Mouse (Mus musculus): Measurements from ENCODE around the gene Focad. TPM values are rescaled to one million over a fixed set of nuclear protein-coding genes. Genes with fewer than 3 reads are reported as not detected.

The Focad gene
- polyA plus RNA-seq, 1 experiment, result 16.1 TPM

DNA sequence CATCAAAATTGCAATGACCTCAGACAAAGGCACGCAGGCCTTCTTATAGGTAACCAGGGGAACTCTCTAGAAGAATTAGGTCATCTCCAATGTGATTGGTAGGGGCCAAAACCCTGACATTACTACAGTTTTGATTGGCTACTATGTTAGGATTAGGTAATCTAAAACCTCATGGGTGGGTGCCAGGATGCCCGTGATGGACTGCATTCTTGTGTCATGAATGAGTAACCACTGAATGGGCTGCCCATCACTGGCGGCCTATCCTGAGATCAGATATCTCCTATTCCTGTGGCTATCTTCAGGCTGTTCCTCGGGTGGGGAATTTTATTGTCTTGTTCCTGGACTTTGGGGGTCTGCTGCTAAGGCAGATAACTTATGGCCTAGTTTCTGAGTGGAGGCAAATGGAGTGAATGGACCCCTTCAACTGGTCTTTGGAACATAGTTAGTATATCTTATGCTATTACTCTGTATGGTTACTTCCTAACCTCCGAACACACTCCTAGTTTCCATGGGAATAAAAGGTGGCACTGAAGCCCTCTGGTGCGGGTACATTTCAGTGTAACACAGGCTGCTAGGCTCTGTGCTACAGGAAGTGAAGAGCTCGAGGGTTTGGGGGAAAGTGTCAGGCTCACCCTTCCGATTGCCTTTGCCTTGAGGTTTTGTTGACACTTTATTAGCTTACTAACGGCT is 306.0 kb downstream of the Focad start:
- no peak for TF ChIP-seq CTCF (IDR thresholded peaks at IDR 0.05; ENCODE audit: borderline replicate concordance, insufficient read depth, low read length)
- no peak for TF ChIP-seq POLR2A (IDR thresholded peaks at IDR 0.05; ENCODE audit: low read depth, low read length)
- no peak overlapping the region for H3K4me3 ChIP-seq (ENCODE audit: insufficient read depth, low read length)

DNA sequence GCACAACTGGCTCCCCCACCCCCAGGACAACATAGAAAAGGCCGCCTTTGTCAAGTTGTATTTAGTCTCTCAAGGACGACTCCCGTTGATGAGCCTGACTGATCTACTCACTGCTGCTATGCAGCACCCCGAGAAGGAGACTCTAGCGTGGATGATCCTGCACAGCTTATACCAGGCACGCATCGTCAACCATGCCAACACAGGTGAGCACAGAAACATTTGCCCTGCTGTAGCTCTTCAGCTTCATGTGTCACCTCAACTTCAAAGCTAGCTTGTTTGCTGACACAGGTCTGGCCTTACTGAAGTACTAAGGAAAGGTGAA is 306.5 kb downstream of the Focad start:
- Histone ChIP-seq H3K27ac (ENCODE audit: insufficient read depth, low read length) (no peak overlapping the region), H3K4me1 (ENCODE audit: control insufficient read depth, insufficient read depth, low read length) (peaks cover 5% of the 10 kb centered on the region; the same call in 1 of the 2 replicates), H3K4me3 (ENCODE audit: insufficient read depth, low read length) (no peak overlapping the region)
- TF ChIP-seq CTCF (IDR thresholded peaks at IDR 0.05; ENCODE audit: borderline replicate concordance, insufficient read depth, low read length), result no peak
- no peak for TF ChIP-seq POLR2A (IDR thresholded peaks at IDR 0.05; ENCODE audit: low read depth, low read length)

More for the DNA sequence above, 306.0 kb downstream of the Focad start:
- Histone ChIP-seq H3K27ac (ENCODE audit: insufficient read depth, low read length) (no peak overlapping the region), H3K4me1 (ENCODE audit: control insufficient read depth, insufficient read depth, low read length) (peaks cover 5% of the 10 kb centered on the region; the same call in 1 of the 2 replicates)

DNA sequence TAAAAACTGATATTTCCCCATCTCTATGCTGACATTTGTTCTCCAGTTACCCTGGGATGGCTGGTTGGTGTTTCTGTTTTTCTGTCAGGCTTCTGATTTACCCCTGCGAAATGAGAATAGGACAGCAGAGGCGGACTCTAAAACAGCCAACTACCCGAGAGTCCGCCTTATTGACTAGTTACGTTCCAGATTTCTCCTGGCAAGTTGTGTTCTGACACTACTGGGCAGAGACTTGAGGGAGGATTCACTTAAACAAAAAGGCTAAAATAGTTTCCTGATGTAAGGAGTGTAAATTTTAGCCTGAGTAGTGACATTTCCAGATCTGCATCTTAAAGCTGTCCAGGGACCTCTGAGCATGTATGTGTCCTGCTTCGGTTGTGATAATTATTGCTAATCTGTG is 308.5 kb downstream of the Focad start:
- H3K27ac ChIP-seq (ENCODE audit: insufficient read depth, low read length), result no peak overlapping the region
- no peak overlapping the region for H3K4me3 ChIP-seq (ENCODE audit: insufficient read depth, low read length)
- no peaks in the 10 kb centered on the region for H3K4me1 ChIP-seq (ENCODE audit: control insufficient read depth, insufficient read depth, low read length)
- no peak for TF ChIP-seq CTCF (IDR thresholded peaks at IDR 0.05; ENCODE audit: borderline replicate concordance, insufficient read depth, low read length)

DNA sequence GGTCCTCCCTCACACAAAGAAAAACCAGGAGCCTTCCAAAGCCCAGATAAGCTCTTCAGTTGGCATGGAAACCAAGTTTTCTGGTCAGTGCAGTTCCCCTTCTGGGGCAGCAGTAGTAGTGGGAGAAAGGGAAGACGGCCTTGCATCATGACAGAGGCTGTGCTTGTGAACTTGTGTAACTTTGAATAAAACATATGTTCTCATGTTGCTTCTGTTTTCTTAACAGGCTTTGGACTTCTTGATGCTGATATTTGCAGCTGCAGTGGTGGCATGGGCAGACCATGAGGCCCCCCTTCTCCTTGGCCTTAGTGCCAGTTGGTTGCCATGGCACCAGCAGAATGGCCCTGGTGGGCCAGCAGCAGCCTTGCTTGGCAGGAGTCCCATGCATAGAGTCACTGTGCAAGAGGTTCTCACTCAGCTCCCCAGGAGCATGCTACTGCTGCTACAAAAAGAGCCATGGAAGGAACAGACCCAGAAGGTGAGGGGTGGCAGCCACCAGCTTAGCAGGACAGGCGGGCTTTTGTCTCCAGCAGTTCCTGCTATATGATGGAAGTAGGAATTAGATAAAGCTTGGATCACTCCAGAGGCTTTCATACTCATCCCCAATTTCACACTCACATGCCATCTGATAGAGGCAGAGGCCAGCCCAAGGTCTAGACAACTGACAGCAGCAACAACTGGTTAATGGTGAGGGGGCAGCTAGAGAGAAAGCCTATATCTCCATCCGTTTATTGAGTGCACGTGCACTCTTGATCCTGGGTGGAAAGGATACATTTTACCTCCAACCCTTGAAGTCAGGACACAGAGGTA is 312.7 kb downstream of the Focad start:
- Histone ChIP-seq H3K27ac (ENCODE audit: insufficient read depth, low read length) (no peak overlapping the region), H3K4me1 (ENCODE audit: control insufficient read depth, insufficient read depth, low read length) (peaks cover 4% of the 10 kb centered on the region), H3K4me3 (ENCODE audit: insufficient read depth, low read length) (no peak overlapping the region)
- TF ChIP-seq POLR2A (IDR thresholded peaks at IDR 0.05; ENCODE audit: low read depth, low read length) (no peak), CTCF (IDR thresholded peaks at IDR 0.05; ENCODE audit: borderline replicate concordance, insufficient read depth, low read length) (no peak)

DNA sequence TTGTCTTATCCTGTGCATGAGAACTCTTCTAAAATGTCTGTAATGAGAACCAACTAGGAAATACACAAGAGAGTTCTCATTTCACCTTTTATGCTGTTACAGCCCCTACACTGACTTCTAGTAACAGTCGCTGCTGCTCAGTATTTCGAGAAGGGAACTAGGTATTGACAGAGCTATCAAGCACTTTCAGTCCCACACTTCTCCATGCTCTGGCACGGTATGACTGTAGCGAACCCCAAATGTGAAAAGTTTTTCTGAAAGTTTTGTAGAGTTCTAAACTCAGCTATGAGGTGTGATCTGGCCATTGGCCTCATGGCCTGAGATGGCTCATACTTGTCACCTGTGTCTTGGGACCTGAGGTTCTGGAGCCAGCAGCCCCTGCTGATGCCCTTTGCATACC is 314.9 kb downstream of the Focad start:
- peaks cover 9% of the 10 kb centered on the region for H3K4me1 ChIP-seq (ENCODE audit: control insufficient read depth, insufficient read depth, low read length)
- no peak overlapping the region for H3K27ac ChIP-seq (ENCODE audit: insufficient read depth, low read length)
- H3K4me3 ChIP-seq (ENCODE audit: insufficient read depth, low read length), result no peak overlapping the region
- TF ChIP-seq POLR2A (IDR thresholded peaks at IDR 0.05; ENCODE audit: low read depth, low read length), result no peak
- TF ChIP-seq CTCF (IDR thresholded peaks at IDR 0.05; ENCODE audit: borderline replicate concordance, insufficient read depth, low read length), result no peak

DNA sequence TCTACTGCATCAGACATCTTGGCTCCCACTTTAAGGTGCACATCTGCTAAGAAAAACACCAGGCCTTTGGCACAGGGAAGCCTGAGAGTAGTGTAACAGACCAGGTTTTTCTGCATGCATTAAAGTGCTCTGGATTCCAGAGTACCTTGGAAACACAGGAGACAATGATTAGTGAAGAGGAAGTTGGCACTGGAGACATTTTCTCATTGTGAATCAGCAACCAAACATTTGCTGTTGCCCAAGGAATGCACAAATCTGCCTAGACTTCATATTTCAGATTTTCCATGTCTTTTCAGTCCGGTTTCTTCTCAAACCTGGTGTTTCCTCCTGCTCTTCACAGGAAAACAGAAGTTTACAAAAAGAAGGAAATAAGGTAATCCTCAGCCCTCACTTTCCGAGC is 317.9 kb downstream of the Focad start:
- Histone ChIP-seq H3K27ac (ENCODE audit: insufficient read depth, low read length) (peak overlapping the region; percentile 97), H3K4me1 (ENCODE audit: control insufficient read depth, insufficient read depth, low read length) (peaks cover 14% of the 10 kb centered on the region), H3K4me3 (ENCODE audit: insufficient read depth, low read length) (no peak overlapping the region)
- TF ChIP-seq CTCF (IDR thresholded peaks at IDR 0.05; ENCODE audit: borderline replicate concordance, insufficient read depth, low read length) (no peak), POLR2A (IDR thresholded peaks at IDR 0.05; ENCODE audit: low read depth, low read length) (no peak)

DNA sequence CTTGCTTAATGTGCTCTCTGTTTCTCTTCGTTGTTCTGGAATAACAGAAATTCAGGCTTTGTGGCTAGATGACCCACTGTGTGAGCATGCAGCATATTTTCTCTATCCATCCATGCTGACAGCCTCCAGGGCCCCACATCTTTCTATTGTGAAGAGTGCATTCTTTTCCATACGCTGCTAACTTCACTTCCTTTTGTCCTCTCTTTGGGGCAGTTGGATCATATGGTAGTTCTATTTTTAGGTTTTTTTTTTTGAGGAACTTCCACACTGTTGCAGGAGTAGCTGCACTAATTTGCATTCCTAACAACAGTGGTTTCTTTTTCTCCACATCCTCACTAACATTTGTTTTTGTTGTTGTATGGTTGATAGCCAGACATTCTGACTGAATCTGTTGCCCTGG is 320.6 kb downstream of the Focad start:
- TF ChIP-seq POLR2A (IDR thresholded peaks at IDR 0.05; ENCODE audit: low read depth, low read length), result no peak
- TF ChIP-seq CTCF (IDR thresholded peaks at IDR 0.05; ENCODE audit: borderline replicate concordance, insufficient read depth, low read length), result no peak
- no peak overlapping the region for H3K4me3 ChIP-seq (ENCODE audit: insufficient read depth, low read length)
- peak overlapping the region; percentile 78 for H3K27ac ChIP-seq (ENCODE audit: insufficient read depth, low read length)
- H3K4me1 ChIP-seq (ENCODE audit: control insufficient read depth, insufficient read depth, low read length), result peaks cover 14% of the 10 kb centered on the region

DNA sequence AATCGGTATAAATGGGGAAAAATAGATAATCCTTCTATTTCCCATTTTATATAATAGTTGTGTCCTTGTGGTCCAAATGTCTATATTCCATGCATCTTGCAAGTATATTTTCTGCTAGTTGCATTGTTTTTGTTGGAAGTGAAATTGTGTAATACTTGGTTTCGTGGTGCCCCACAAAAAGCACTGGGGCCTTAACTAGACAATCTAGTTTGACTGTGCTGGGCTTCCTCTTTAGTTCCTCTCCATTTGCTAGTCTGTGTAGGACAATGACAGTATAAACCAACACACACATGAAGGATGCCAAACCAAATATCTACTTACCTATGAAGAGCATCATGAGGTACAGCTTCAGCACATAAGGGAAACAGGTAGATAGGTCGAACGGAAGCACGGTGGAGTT is 324.9 kb downstream of the Focad start:
- no peak for TF ChIP-seq CTCF (IDR thresholded peaks at IDR 0.05; ENCODE audit: borderline replicate concordance, insufficient read depth, low read length)
- TF ChIP-seq POLR2A (IDR thresholded peaks at IDR 0.05; ENCODE audit: low read depth, low read length), result no peak

DNA sequence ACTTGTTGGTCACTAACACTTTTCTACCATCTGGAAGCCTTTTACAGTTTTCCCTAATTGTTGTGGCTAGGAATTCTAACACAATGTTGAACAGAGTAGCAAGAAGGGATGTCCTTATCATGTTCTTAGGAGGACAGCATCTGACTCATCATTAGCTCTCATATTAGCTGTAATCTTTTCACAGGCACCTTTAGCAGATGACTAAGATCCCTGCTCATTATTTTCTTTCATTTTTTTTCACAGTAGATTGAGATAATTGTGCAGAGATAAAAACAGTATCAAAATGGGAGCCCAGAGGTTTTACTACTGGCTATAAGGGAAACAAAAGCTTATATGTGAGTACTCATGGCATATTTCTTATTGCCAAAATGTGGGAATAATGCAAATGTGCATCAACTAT is 330.1 kb downstream of the Focad start:
- H3K4me1 ChIP-seq (ENCODE audit: control insufficient read depth, insufficient read depth, low read length), result no peaks in the 10 kb centered on the region; the same call in 1 of the 2 replicates
- H3K4me3 ChIP-seq (ENCODE audit: insufficient read depth, low read length), result no peak overlapping the region
- no peak for TF ChIP-seq POLR2A (IDR thresholded peaks at IDR 0.05; ENCODE audit: low read depth, low read length)
- no peak for TF ChIP-seq CTCF (IDR thresholded peaks at IDR 0.05; ENCODE audit: borderline replicate concordance, insufficient read depth, low read length)
- H3K27ac ChIP-seq (ENCODE audit: insufficient read depth, low read length), result no peak overlapping the region

More for the DNA sequence above, 324.9 kb downstream of the Focad start:
- no peak overlapping the region for H3K4me3 ChIP-seq (ENCODE audit: insufficient read depth, low read length)
- H3K27ac ChIP-seq (ENCODE audit: insufficient read depth, low read length), result no peak overlapping the region
- H3K4me1 ChIP-seq (ENCODE audit: control insufficient read depth, insufficient read depth, low read length), result peaks cover 5% of the 10 kb centered on the region; the same call in 1 of the 2 replicates

DNA sequence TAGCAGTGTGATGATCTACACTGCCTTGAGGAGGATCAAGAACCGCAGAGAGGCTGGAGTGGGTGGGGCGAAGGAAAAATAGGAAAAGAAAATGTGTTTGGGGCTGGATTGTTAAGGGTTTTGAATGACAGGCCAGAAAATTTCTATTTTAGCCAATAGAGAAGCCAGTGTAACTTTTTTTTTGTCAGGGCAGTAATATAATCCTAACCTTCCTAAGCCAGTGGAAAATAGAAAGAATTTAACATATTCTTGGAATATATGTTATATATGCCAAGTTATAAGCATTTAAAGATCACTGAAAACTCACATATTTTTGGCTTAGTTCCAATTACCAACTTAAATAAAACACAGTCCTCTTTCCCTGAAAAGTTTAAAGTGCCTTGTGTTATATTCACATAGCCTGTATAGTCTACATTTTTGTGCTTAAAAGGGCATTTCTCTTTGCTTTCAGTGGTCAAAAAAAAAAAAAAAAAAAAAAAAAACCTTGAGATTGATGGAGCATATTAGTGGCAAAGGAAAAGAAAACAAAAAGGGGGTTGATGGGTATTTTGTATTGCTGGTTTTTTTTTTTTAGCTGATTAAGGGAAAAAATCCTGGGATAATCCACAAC is 333.3 kb downstream of the Focad start:
- TF ChIP-seq CTCF (IDR thresholded peaks at IDR 0.05; ENCODE audit: borderline replicate concordance, insufficient read depth, low read length) (no peak), POLR2A (IDR thresholded peaks at IDR 0.05; ENCODE audit: low read depth, low read length) (no peak)
- no peaks in the 10 kb centered on the region; the same call in 1 of the 2 replicates for H3K4me1 ChIP-seq (ENCODE audit: control insufficient read depth, insufficient read depth, low read length)
- H3K27ac ChIP-seq (ENCODE audit: insufficient read depth, low read length), result peak overlapping the region; percentile 49
- no peak overlapping the region for H3K4me3 ChIP-seq (ENCODE audit: insufficient read depth, low read length)

All from embryonic fibroblast, embryonic 13.5 days (primary cell).